Mouse (Mus musculus): ENCODE results near the gene Arhgef28. TPM values are rescaled to one million over a fixed set of nuclear protein-coding genes. Genes with fewer than 3 reads are reported as not detected.
A peak's percentile ranks its signal among the peaks of the same experiment; 100 is the strongest.

Arhgef28 gene
- polyA plus RNA-seq, 1 experiment from 2014 or later, result 9.4 TPM

DNA sequence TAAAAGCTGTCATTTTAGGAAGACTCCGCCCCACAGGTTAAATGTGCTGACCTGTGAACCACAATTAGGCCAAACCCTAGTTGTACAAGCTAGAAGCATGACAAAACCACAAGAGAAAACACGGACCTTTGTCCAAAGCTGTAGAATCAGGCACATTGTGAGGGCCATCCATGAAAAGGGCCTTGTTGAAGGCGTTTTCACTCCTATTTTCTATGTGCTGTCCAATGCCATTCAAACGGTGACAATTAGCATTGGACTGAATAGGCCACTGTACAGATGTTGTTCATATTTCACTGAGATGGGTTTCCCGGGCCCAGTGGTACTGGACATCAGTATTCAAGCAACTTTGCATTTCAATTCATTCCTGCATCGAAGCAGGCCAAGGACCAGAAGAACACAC lies 33.2 kb downstream of the Arhgef28 start:
- H3K9me3 ChIP-seq (ENCODE audit: control insufficient read depth, low read length), result no peaks in the 10 kb centered on the region
- H3K4me1 ChIP-seq (ENCODE audit: control insufficient read depth, insufficient read depth, low read length), result no peaks in the 10 kb centered on the region
- no peak overlapping the region for H3K4me2 ChIP-seq (ENCODE audit: low read depth, low read length)
- no peaks in the 10 kb centered on the region for H3K36me3 ChIP-seq (ENCODE audit: control insufficient read depth, insufficient read depth, low read length)
- H3K4me3 ChIP-seq (ENCODE audit: low read depth, low read length), result no peak overlapping the region
- H3K27me3 ChIP-seq (replicated peaks; ENCODE audit: control insufficient read depth, insufficient read depth, low read length), result no peaks in the 10 kb centered on the region
- WGBS, result 86% methylated on average over 6 of the region's 6 CpGs
- DNase-seq (ENCODE audit: low spot score) (no peak), ATAC-seq (ENCODE audit: low read depth) (no peak)
- H3K27ac ChIP-seq (replicated peaks; ENCODE audit: low read depth, low read length), result no peak overlapping the region
- H3K9ac ChIP-seq (ENCODE audit: low read depth, low read length), result no peak overlapping the region

DNA sequence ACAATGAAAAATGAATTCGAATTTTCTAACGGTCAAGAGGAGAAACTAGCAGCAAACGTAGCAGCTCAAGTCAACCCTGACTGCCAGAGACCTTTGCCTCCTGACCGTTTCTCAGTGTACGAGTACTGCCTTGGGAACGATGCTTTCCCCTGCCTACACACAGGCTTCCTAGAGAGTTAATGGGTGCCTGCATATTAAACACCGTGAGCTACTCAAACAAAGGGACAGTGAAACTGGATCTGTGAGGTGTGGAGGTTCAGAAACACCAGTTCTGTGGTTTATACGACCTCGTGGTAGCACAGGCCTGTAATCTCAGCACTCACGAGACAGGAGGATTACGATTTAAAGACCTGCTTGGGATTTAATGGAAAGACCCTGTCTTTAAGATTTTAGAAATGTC lies 33.9 kb downstream of the Arhgef28 start:
- Histone ChIP-seq H3K4me2 (ENCODE audit: low read depth, low read length) (no peak overlapping the region), H3K4me1 (ENCODE audit: control insufficient read depth, insufficient read depth, low read length) (no peaks in the 10 kb centered on the region), H3K9me3 (ENCODE audit: control insufficient read depth, low read length) (no peaks in the 10 kb centered on the region), H3K9ac (ENCODE audit: low read depth, low read length) (no peak overlapping the region), H3K4me3 (ENCODE audit: low read depth, low read length) (no peak overlapping the region), H3K27ac (replicated peaks; ENCODE audit: low read depth, low read length) (no peak overlapping the region), H3K27me3 (replicated peaks; ENCODE audit: control insufficient read depth, insufficient read depth, low read length) (no peaks in the 10 kb centered on the region), H3K36me3 (ENCODE audit: control insufficient read depth, insufficient read depth, low read length) (no peaks in the 10 kb centered on the region)
- peak; percentile 62; the same call in 1 of the 2 replicates for ATAC-seq (ENCODE audit: low read depth)
- 65% methylated on average over 11 of the region's 11 CpGs for WGBS
- DNase-seq (ENCODE audit: low spot score), result peak; percentile 35

DNA sequence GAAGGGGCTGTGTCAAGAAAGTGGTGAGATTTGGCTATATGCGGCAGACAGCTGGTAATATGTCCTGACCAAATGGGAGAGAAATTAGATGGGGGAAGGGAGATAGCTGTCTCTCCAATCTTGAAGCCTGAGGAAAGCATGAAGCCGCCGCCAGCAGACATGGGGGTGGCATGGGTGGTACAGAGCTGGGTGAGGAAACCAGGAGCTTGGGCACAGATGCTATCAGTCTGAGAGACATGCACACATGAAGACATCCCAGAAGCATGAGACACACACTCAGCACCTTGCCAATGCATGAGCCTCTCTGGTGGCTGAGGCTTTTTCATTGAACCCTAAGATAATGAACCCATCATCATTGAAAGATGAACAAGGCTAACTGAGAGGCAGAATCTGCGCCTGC lies 34.5 kb downstream of the Arhgef28 start:
- Histone ChIP-seq H3K36me3 (ENCODE audit: control insufficient read depth, insufficient read depth, low read length) (no peaks in the 10 kb centered on the region), H3K4me2 (ENCODE audit: low read depth, low read length) (no peak overlapping the region), H3K4me1 (ENCODE audit: control insufficient read depth, insufficient read depth, low read length) (no peaks in the 10 kb centered on the region), H3K9me3 (ENCODE audit: control insufficient read depth, low read length) (no peaks in the 10 kb centered on the region), H3K27ac (replicated peaks; ENCODE audit: low read depth, low read length) (no peak overlapping the region), H3K27me3 (replicated peaks; ENCODE audit: control insufficient read depth, insufficient read depth, low read length) (no peaks in the 10 kb centered on the region), H3K9ac (ENCODE audit: low read depth, low read length) (no peak overlapping the region), H3K4me3 (ENCODE audit: low read depth, low read length) (no peak overlapping the region)
- 95% methylated on average over 4 of the region's 4 CpGs for WGBS
- ATAC-seq (ENCODE audit: low read depth) (no peak), DNase-seq (ENCODE audit: low spot score) (no peak)

DNA sequence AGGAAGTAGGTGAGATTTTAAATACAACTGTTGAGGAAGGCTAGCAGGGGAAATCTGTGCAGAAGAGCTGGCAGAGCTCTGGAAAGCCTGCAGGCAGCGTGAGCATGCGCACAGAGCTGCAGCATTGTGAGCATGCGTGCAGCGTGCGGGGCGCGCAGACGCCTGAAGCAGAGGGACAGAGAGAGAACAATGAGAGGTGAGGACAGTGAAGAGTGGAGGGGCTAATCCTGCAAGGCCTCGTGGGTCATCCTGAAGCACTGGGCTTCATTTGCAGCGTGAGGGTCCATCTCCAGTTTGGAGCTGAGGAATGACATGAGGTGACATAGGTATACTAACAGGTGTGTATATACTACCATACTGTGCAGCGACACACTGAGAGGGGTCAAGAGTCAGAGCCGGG lies 35.0 kb downstream of the Arhgef28 start:
- DNase-seq (ENCODE audit: low spot score) (no peak), ATAC-seq (ENCODE audit: low read depth) (no peak)
- Histone ChIP-seq H3K9me3 (ENCODE audit: control insufficient read depth, low read length) (no peaks in the 10 kb centered on the region), H3K4me2 (ENCODE audit: low read depth, low read length) (no peak overlapping the region), H3K27ac (replicated peaks; ENCODE audit: low read depth, low read length) (no peak overlapping the region), H3K4me1 (ENCODE audit: control insufficient read depth, insufficient read depth, low read length) (no peaks in the 10 kb centered on the region), H3K36me3 (ENCODE audit: control insufficient read depth, insufficient read depth, low read length) (no peaks in the 10 kb centered on the region), H3K4me3 (ENCODE audit: low read depth, low read length) (no peak overlapping the region), H3K27me3 (replicated peaks; ENCODE audit: control insufficient read depth, insufficient read depth, low read length) (no peaks in the 10 kb centered on the region), H3K9ac (ENCODE audit: low read depth, low read length) (no peak overlapping the region)
- WGBS, result 90% methylated on average over 12 of the region's 12 CpGs

DNA sequence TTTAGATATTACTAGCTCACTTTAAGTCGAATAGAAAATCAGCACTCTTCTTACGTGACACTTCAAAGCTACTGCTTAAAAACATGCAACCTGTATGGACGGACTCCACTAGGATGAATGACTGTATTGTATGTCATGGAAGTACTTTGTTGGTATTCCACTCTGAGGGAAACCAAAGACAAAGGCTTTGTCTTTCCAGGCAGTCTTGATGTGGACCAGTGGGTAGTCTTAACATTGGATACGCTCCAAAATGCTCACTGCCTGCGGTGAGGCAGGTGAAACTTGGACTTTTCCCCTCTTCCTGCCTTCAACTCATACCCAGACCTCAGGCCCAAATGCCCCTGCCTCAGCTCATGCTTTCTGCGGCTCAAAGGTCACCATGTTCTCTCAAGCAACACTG lies 41.4 kb downstream of the Arhgef28 start:
- H3K4me1 ChIP-seq (ENCODE audit: control insufficient read depth, insufficient read depth, low read length), result no peaks in the 10 kb centered on the region
- no peak overlapping the region for H3K27ac ChIP-seq (replicated peaks; ENCODE audit: low read depth, low read length)
- no peak overlapping the region for H3K9ac ChIP-seq (ENCODE audit: low read depth, low read length)
- WGBS, result 66% methylated on average over 6 of the region's 6 CpGs
- no peaks in the 10 kb centered on the region for H3K9me3 ChIP-seq (ENCODE audit: control insufficient read depth, low read length)
- ATAC-seq (ENCODE audit: low read depth) (peak; percentile 62; the same call in 1 of the 2 replicates), DNase-seq (ENCODE audit: low spot score) (peak; percentile 34)
- no peaks in the 10 kb centered on the region for H3K27me3 ChIP-seq (replicated peaks; ENCODE audit: control insufficient read depth, insufficient read depth, low read length)
- H3K36me3 ChIP-seq (ENCODE audit: control insufficient read depth, insufficient read depth, low read length), result no peaks in the 10 kb centered on the region
- H3K4me2 ChIP-seq (ENCODE audit: low read depth, low read length), result no peak overlapping the region
- no peak overlapping the region for H3K4me3 ChIP-seq (ENCODE audit: low read depth, low read length)

DNA sequence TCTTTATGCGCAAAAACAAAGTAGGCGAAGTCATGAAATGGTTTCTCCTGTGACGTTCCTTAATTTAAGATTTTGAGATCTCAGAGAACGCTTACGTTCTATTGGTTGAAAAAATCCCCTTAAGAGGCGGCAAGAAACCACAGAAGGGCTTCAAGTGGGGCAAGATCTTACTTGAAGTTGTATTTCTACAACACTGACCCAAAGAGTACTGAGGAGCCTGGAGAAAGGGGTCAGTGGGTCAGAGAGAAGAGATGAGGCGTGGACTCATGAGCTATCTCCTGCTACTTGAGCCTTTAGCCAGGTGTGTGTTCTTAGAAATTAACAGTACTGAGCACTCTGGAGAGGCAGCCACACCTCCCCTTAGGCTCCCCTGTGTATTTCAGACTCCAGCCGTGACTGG lies 44.7 kb downstream of the Arhgef28 start:
- no peaks in the 10 kb centered on the region for H3K36me3 ChIP-seq (ENCODE audit: control insufficient read depth, insufficient read depth, low read length)
- H3K27ac ChIP-seq (replicated peaks; ENCODE audit: low read depth, low read length), result no peak overlapping the region

DNA sequence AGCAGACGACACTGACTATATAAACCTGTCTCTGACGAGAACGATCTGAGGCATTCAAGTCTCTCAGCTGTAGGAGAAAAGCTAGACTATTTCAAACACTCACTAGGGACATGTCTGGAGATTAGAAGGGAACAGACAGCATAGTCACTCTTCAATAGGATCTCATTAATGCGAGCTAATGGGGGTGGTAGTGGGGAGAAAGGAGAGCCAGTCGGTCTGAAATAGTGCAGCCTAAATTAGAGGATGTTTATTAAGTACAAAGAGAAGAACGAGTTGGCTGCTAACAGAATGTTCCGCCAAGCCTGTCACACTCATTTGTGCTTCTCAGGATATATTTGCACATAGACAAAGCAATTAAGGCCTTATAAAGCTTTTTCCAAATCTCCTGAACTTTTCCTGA lies 49.6 kb downstream of the Arhgef28 start:
- Histone ChIP-seq H3K4me1 (ENCODE audit: control insufficient read depth, insufficient read depth, low read length) (no peaks in the 10 kb centered on the region), H3K36me3 (ENCODE audit: control insufficient read depth, insufficient read depth, low read length) (no peaks in the 10 kb centered on the region), H3K27ac (replicated peaks; ENCODE audit: low read depth, low read length) (no peak overlapping the region), H3K27me3 (replicated peaks; ENCODE audit: control insufficient read depth, insufficient read depth, low read length) (no peaks in the 10 kb centered on the region), H3K9ac (ENCODE audit: low read depth, low read length) (no peak overlapping the region), H3K4me3 (ENCODE audit: low read depth, low read length) (no peak overlapping the region), H3K4me2 (ENCODE audit: low read depth, low read length) (no peak overlapping the region), H3K9me3 (ENCODE audit: control insufficient read depth, low read length) (no peaks in the 10 kb centered on the region)
- WGBS, result 60% methylated on average over 7 of the region's 7 CpGs
- ATAC-seq (ENCODE audit: low read depth) (no peak), DNase-seq (ENCODE audit: low spot score) (no peak)

More for the DNA sequence above, 44.7 kb downstream of the Arhgef28 start:
- H3K4me1 ChIP-seq (ENCODE audit: control insufficient read depth, insufficient read depth, low read length), result no peaks in the 10 kb centered on the region
- no peak overlapping the region for H3K9ac ChIP-seq (ENCODE audit: low read depth, low read length)
- DNase-seq (ENCODE audit: low spot score) (no peak), ATAC-seq (ENCODE audit: low read depth) (no peak)
- no peak overlapping the region for H3K4me3 ChIP-seq (ENCODE audit: low read depth, low read length)
- no peaks in the 10 kb centered on the region for H3K9me3 ChIP-seq (ENCODE audit: control insufficient read depth, low read length)
- WGBS, result 89% methylated on average over 8 of the region's 8 CpGs
- no peaks in the 10 kb centered on the region for H3K27me3 ChIP-seq (replicated peaks; ENCODE audit: control insufficient read depth, insufficient read depth, low read length)
- no peak overlapping the region for H3K4me2 ChIP-seq (ENCODE audit: low read depth, low read length)

DNA sequence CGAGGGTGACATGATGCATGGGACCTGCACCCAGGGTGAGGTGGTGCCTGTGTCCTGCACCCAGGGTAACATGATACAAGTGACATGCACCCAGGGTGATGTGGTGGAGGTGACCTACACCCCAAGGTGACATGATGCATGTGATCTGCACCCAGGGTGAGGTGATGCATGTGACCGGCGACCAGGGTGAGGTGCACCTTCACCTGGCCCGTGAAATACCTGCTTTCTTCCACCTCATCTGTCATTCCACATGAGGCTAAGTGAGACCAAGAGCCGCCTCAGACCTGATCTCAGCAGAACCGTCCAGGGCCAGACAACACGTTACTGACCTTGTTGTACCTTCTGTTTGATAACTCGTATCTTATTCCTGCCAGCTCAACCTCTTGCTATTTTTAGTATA lies 53.5 kb downstream of the Arhgef28 start:
- no peak overlapping the region for H3K4me2 ChIP-seq (ENCODE audit: low read depth, low read length)
- 85% methylated on average over 8 of the region's 8 CpGs for WGBS
- H3K27me3 ChIP-seq (replicated peaks; ENCODE audit: control insufficient read depth, insufficient read depth, low read length), result no peaks in the 10 kb centered on the region
- H3K9ac ChIP-seq (ENCODE audit: low read depth, low read length), result no peak overlapping the region
- DNase-seq (ENCODE audit: low spot score) (no peak), ATAC-seq (ENCODE audit: low read depth) (no peak)
- H3K36me3 ChIP-seq (ENCODE audit: control insufficient read depth, insufficient read depth, low read length), result no peaks in the 10 kb centered on the region
- no peak overlapping the region for H3K4me3 ChIP-seq (ENCODE audit: low read depth, low read length)
- H3K27ac ChIP-seq (replicated peaks; ENCODE audit: low read depth, low read length), result no peak overlapping the region
- H3K9me3 ChIP-seq (ENCODE audit: control insufficient read depth, low read length), result no peaks in the 10 kb centered on the region
- H3K4me1 ChIP-seq (ENCODE audit: control insufficient read depth, insufficient read depth, low read length), result no peaks in the 10 kb centered on the region

DNA sequence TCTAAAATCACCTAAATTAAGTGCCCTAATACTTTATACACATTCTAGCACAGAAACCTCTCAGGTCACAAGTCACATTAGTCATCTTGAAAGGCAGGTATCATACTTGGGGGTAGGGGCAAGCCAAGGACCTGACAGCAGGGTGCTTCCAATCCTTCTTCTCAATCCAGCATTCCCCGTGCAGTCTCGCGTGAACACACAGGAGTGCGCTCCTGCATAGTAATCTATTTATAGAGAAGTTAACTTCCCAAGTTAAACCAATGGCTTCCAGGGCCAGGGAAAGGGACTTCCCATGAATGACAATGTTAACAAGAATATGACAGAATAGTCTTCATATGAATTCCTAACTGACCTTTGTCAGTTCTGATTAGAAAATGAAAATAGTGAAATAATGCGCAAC lies 58.7 kb downstream of the Arhgef28 start:
- H3K27me3 ChIP-seq (replicated peaks; ENCODE audit: control insufficient read depth, insufficient read depth, low read length), result no peaks in the 10 kb centered on the region
- H3K4me1 ChIP-seq (ENCODE audit: control insufficient read depth, insufficient read depth, low read length), result 0 out of 2 replicates have a peak, but pooled peaks cover 4% of the 10 kb centered on the region
- H3K4me2 ChIP-seq (ENCODE audit: low read depth, low read length), result no peak overlapping the region
- DNase-seq (ENCODE audit: low spot score) (no peak), ATAC-seq (ENCODE audit: low read depth) (no peak)
- no peak overlapping the region for H3K4me3 ChIP-seq (ENCODE audit: low read depth, low read length)
- no peaks in the 10 kb centered on the region for H3K9me3 ChIP-seq (ENCODE audit: control insufficient read depth, low read length)
- 62% methylated on average over 5 of the region's 5 CpGs for WGBS
- H3K27ac ChIP-seq (replicated peaks; ENCODE audit: low read depth, low read length), result no peak overlapping the region
- no peak overlapping the region for H3K9ac ChIP-seq (ENCODE audit: low read depth, low read length)
- H3K36me3 ChIP-seq (ENCODE audit: control insufficient read depth, insufficient read depth, low read length), result no peaks in the 10 kb centered on the region

Data from embryonic facial prominence, embryonic 14.5 days (tissue).